Mouse (Mus musculus) intestine, postnatal 0 days (tissue): ENCODE results near the gene Dvl2. TPM values are rescaled to one million over a fixed set of nuclear protein-coding genes. Genes with fewer than 3 reads are reported as not detected.
"Not testable (repeated sequence)": the region's sequence is repeated elsewhere in the genome, so short reads cannot be mapped to it uniquely, and the experiment has no call there.

Source experiments
- ATAC-seq: fragments of 200-750 bp; cut with Nextera tagmentation; 2 replicates; pipeline ENCODE4 v1.8.0; 2017; ENCODE audit warnings: mild to moderate bottlenecking, moderate TSS enrichment, moderate library complexity
- H3K27ac ChIP-seq: fragments of 300-500 bp; sonication (generic); 2 replicates; pipeline ENCODE4 v1.5.1; 2014; ENCODE audit warnings: mild to moderate bottlenecking, low read depth, low read length, moderate library complexity
- H3K27me3 ChIP-seq: fragments of 300-500 bp; sonication (generic); replicated peaks from 2 replicates; pipeline ENCODE4 v1.6.1; 2014; ENCODE audit warnings: low read length, mixed read lengths; ENCODE audit not compliant: control insufficient read depth, insufficient read depth
- H3K36me3 ChIP-seq: fragments of 300-500 bp; sonication (generic); 2 replicates; pipeline ENCODE4 v1.6.1; 2014; ENCODE audit warnings: mild to moderate bottlenecking, moderate library complexity; ENCODE audit not compliant: control insufficient read depth, insufficient read depth
- H3K4me1 ChIP-seq: fragments of 300-500 bp; sonication (generic); replicated peaks from 2 replicates; pipeline ENCODE4 v1.6.1; 2014; ENCODE audit warnings: antibody characterized with exemption, low read length, mixed read lengths; ENCODE audit not compliant: control insufficient read depth, insufficient read depth
- H3K4me2 ChIP-seq: fragments of 300-500 bp; sonication (generic); replicated peaks from 2 replicates; pipeline ENCODE4 v1.6.1; 2014; ENCODE audit warnings: low read depth, mild to moderate bottlenecking, moderate library complexity
- H3K4me3 ChIP-seq: fragments of 300-500 bp; sonication (generic); 2 replicates; pipeline ENCODE4 v1.5.1; 2014; ENCODE audit warnings: low read depth, low read length
- H3K9ac ChIP-seq: fragments of 300-500 bp; sonication (generic); 2 replicates; pipeline ENCODE4 v1.6.1; 2014; ENCODE audit warnings: mild to moderate bottlenecking, low read depth, low read length
- H3K9me3 ChIP-seq: fragments of 300-500 bp; sonication (generic); 2 replicates; pipeline ENCODE4 v1.6.1; 2016; ENCODE audit warnings: mixed run types; ENCODE audit not compliant: control insufficient read depth
- CTCF ChIP-seq: sonication (generic); IDR thresholded peaks from 2 replicates; pipeline ENCODE4 v1.5.1; 2016; ENCODE audit warnings: low read depth, mild to moderate bottlenecking, control low read depth, antibody characterized with exemption, moderate library complexity
- WGBS: fragments of 180-500 bp; shearing (Covaris S2); extraction: QIAGEN DNeasy Blood & Tissue Kit; methylation state at CpG from one replicate; pipeline ENCODE4 v1.1.7; 2014; 5-methylcytosine and 5-hydroxymethylcytosine counted together
- polyA plus RNA-seq: library from polyadenylated mRNA; unstranded; fragments of >200 nt; fragmentation: Nextera tagmentation; extraction: Ambion mirVana; gene quantifications from 2 replicates; pipeline ENCODE4 v1.2.1, GENCODE M21; 2015

The Dvl2 gene
- polyA plus RNA-seq, 1 experiment from 2014 or later = 9.1 TPM

GRCm38 (mm10) chr11:70010961-70011360 is 10.6 kb downstream of the Dvl2 start:
- no peak overlapping the region for H3K4me2 ChIP-seq
- H3K36me3 ChIP-seq = peaks cover 80% of the 10 kb centered on the region
- no peaks in the 10 kb centered on the region for H3K27me3 ChIP-seq
- H3K9me3 ChIP-seq = no peaks in the 10 kb centered on the region
- no peak overlapping the region for H3K4me3 ChIP-seq
- H3K4me1 ChIP-seq = 0 out of 2 replicates have a peak, but pooled peaks cover 8% of the 10 kb centered on the region
- TF ChIP-seq CTCF = no peak
- no peak for ATAC-seq
- H3K27ac ChIP-seq = no peak overlapping the region
- 93% methylated on average over 10 of the region's 10 CpGs for WGBS
- H3K9ac ChIP-seq = no peak overlapping the region

GRCm38 (mm10) chr11:70012931-70013330 is 12.5 kb downstream of the Dvl2 start:
- ATAC-seq = no peak
- Histone ChIP-seq H3K4me2 (no peak overlapping the region), H3K9ac (no peak overlapping the region), H3K36me3 (peaks cover 60% of the 10 kb centered on the region), H3K4me3 (no peak overlapping the region), H3K27ac (no peak overlapping the region), H3K4me1 (0 out of 2 replicates have a peak, but pooled peaks cover 8% of the 10 kb centered on the region), H3K9me3 (no peaks in the 10 kb centered on the region), H3K27me3 (no peaks in the 10 kb centered on the region)
- 90% methylated on average over 9 of the region's 9 CpGs for WGBS
- no peak for TF ChIP-seq CTCF

- no peaks in the 10 kb centered on the region for H3K27me3 ChIP-seq
- H3K9ac ChIP-seq = no peak overlapping the region
- H3K4me2 ChIP-seq = no peak overlapping the region
- WGBS = 80% methylated on average over 3 of the region's 3 CpGs
- no peaks in the 10 kb centered on the region for H3K9me3 ChIP-seq
- no peak for ATAC-seq
- 0 out of 2 replicates have a peak, but pooled peaks cover 8% of the 10 kb centered on the region for H3K4me1 ChIP-seq
- H3K4me3 ChIP-seq = no peak overlapping the region
- H3K36me3 ChIP-seq = peaks cover 55% of the 10 kb centered on the region
- no peak for TF ChIP-seq CTCF
- H3K27ac ChIP-seq = no peak overlapping the region
Measured at GRCm38 (mm10) chr11:70013408-70013807, 13.0 kb downstream of the Dvl2 start.

- Histone ChIP-seq H3K27me3 (no peaks in the 10 kb centered on the region), H3K4me2 (peak overlapping the region; percentile 79), H3K4me3 (no peak overlapping the region), H3K4me1 (0 out of 2 replicates have a peak, but pooled peaks cover 8% of the 10 kb centered on the region), H3K27ac (no peak overlapping the region), H3K36me3 (peaks cover 49% of the 10 kb centered on the region), H3K9ac (no peak overlapping the region), H3K9me3 (no peaks in the 10 kb centered on the region)
- ATAC-seq = no peak
- TF ChIP-seq CTCF = no peak
- 64% methylated on average over 5 of the region's 5 CpGs for WGBS
Measured at GRCm38 (mm10) chr11:70014051-70014450, 13.7 kb downstream of the Dvl2 start.

- peak within 1 kb of the TSS; percentile 69 for H3K4me3 ChIP-seq
- peak within 1 kb of the TSS; percentile 79 for H3K9ac ChIP-seq
- 0 out of 2 replicates have a peak, but pooled peaks cover 8% of the 10 kb centered on the region for H3K4me1 ChIP-seq
- H3K4me2 ChIP-seq = peak within 1 kb of the TSS; percentile 79
- no peaks in the 10 kb centered on the region for H3K27me3 ChIP-seq
- peak; percentile 69 for TF ChIP-seq CTCF
- H3K27ac ChIP-seq = peak within 1 kb of the TSS; percentile 82
- peak; percentile 80 for ATAC-seq
- H3K9me3 ChIP-seq = no peaks in the 10 kb centered on the region
- H3K36me3 ChIP-seq = peaks cover 39% of the 10 kb centered on the region
- WGBS = under 1% methylated on average over 35 of the region's 35 CpGs
Measured at GRCm38 (mm10) chr11:70014880-70015558, 14.6 kb downstream of the Dvl2 start, which contains the start of gene Acadvl. Acadvl (minus strand) TSS chr11:70015411.

- Histone ChIP-seq H3K4me3 (peak overlapping the region; percentile 69; the same call in 1 of the 2 replicates), H3K9me3 (no peaks in the 10 kb centered on the region), H3K27me3 (no peaks in the 10 kb centered on the region), H3K4me1 (0 out of 2 replicates have a peak, but pooled peaks cover 8% of the 10 kb centered on the region), H3K9ac (no peak overlapping the region), H3K27ac (no peak overlapping the region), H3K36me3 (peaks cover 33% of the 10 kb centered on the region), H3K4me2 (peak overlapping the region; percentile 79)
- 59% methylated on average over 6 of the region's 6 CpGs for WGBS
- TF ChIP-seq CTCF = no peak
- ATAC-seq = no peak
Measured at GRCm38 (mm10) chr11:70015677-70016076, 15.3 kb downstream of the Dvl2 start.

GRCm38 (mm10) chr11:70016177-70016576 is 15.8 kb downstream of the Dvl2 start:
- peaks cover 28% of the 10 kb centered on the region for H3K36me3 ChIP-seq
- not testable (repeated sequence) for H3K27me3 ChIP-seq, H3K9me3 ChIP-seq, H3K4me3 ChIP-seq, H3K9ac ChIP-seq, H3K27ac ChIP-seq, H3K4me1 ChIP-seq, H3K4me2 ChIP-seq, ATAC-seq
- WGBS = 78% methylated on average over 2 of the region's 2 CpGs
